Mouse (Mus musculus): Measurements from ENCODE around the gene Vps8. TPM values are rescaled to one million over a fixed set of nuclear protein-coding genes. Genes with fewer than 3 reads are reported as not detected.
A peak's percentile ranks its signal among the peaks of the same experiment; 100 is the strongest.

The Vps8 gene
- polyA plus RNA-seq, 1 experiment from 2014 or later, result 13.7 TPM

DNA sequence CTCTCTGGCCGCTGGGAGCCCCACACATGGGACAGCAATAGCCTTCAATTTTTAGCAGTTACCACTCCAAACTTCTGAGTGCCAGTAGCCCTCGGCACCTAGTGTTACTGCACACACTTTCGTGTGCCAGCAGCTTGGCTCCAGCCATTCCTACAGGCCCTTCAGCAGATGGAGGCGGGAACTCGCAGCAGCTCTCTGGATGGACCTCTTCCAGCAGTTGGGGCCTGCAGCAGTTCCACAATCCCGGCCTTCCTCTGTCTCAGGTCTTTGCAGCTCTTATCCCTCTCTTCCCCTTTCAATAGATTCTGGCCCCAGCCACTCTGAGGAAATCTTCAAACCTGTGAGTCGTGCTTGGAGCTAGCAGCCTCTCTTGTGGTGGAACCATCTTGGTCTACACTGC lies 253.9 kb downstream of the Vps8 start:
- 92% methylated on average over 7 of the region's 7 CpGs for WGBS
- no peaks in the 10 kb centered on the region for H3K27me3 ChIP-seq (ENCODE audit: low read depth, poor library complexity, severe bottlenecking)
- no peaks in the 10 kb centered on the region for H3K36me3 ChIP-seq
- no peak overlapping the region for H3K4me3 ChIP-seq
- H3K27ac ChIP-seq, result no peak overlapping the region
- H3K4me1 ChIP-seq, result no peaks in the 10 kb centered on the region
- no peaks in the 10 kb centered on the region for H3K9me3 ChIP-seq (replicated peaks)
- DNase-seq (ENCODE audit: low spot score), result no peak

DNA sequence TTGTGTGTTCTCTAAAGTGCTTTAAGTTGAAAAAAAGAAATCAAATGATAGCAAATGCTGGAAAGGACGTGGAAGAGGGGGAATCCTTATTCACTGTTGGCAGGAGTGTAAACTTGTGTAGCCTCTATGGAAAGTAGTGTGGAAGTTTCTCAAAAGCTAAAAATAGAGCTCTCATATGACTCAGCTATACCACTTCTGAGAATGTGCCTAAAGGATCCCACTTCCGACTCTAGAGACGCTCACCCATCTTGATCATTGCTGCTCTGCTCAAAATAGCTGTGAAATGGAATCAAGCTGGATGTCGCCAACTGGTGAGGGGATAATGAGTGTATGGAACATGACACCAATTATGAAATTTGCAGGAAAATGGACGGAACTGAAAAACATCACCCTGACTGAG lies 264.5 kb downstream of the Vps8 start:
- WGBS, result 90% methylated on average over 5 of the region's 5 CpGs
- Histone ChIP-seq H3K4me3 (no peak overlapping the region), H3K27ac (no peak overlapping the region), H3K36me3 (0 out of 2 replicates have a peak, but pooled peaks cover 3% of the 10 kb centered on the region), H3K4me1 (no peaks in the 10 kb centered on the region), H3K27me3 (ENCODE audit: low read depth, poor library complexity, severe bottlenecking) (peaks cover 4% of the 10 kb centered on the region; the same call in 1 of the 2 replicates), H3K9me3 (replicated peaks) (no peaks in the 10 kb centered on the region)
- DNase-seq (ENCODE audit: low spot score), result no peak

DNA sequence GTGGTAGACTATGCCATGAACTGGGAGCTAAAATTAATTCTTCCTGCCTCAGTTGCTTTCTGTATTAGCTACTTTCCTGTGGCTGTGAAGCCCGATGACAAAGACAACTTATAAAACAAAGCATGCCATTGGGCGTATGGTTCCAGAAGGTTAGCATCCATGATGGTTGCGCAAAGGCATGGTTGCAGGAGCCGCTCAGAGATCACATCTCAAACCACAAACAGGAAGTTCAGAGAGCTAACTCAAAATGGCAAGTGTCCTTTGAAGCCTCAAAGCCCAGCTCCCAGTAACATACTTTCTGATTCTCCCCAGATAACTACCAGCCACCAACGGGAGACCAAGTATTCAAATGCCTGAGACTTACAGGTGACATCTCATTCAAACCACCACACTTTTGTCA lies 266.2 kb downstream of the Vps8 start:
- Histone ChIP-seq H3K4me1 (peaks cover 3% of the 10 kb centered on the region; the same call in 1 of the 2 replicates), H3K36me3 (no peaks in the 10 kb centered on the region), H3K4me3 (no peak overlapping the region), H3K9me3 (replicated peaks) (no peaks in the 10 kb centered on the region), H3K27me3 (ENCODE audit: low read depth, poor library complexity, severe bottlenecking) (peaks cover 14% of the 10 kb centered on the region), H3K27ac (no peak overlapping the region)
- 89% methylated on average over 5 of the region's 5 CpGs for WGBS
- no peak for DNase-seq (ENCODE audit: low spot score)

DNA sequence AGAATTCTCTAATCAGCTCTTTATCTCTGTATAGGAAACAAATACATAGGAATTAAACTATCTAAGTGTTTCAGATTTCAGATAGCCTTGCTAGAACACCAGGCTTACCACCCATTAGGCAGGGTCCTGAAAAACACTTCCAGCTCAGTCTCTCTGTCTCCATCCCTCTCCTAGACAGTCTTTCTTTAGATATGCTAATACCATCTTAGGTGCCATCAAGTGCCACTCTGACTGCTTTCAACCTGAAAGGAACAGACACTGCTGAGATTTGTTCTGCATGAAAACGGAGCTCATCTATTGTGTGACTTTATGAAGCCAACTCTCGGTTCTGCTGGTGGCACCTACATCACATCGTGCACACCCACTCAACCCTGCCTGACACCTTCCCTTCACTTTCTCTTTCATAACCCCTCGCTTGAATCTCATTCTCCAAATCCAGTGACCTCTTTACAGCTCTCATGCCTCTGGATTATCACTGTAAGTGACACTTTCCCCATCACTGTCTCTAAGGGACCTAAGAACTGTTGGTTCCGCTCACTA lies 267.4 kb downstream of the Vps8 start:
- Histone ChIP-seq H3K27me3 (ENCODE audit: low read depth, poor library complexity, severe bottlenecking) (peaks cover 14% of the 10 kb centered on the region), H3K9me3 (replicated peaks) (no peaks in the 10 kb centered on the region), H3K36me3 (no peaks in the 10 kb centered on the region), H3K27ac (no peak overlapping the region), H3K4me3 (no peak overlapping the region), H3K4me1 (peaks cover 15% of the 10 kb centered on the region)
- WGBS, result 44% methylated on average over 5 of the region's 5 CpGs
- DNase-seq (ENCODE audit: low spot score), result no peak

DNA sequence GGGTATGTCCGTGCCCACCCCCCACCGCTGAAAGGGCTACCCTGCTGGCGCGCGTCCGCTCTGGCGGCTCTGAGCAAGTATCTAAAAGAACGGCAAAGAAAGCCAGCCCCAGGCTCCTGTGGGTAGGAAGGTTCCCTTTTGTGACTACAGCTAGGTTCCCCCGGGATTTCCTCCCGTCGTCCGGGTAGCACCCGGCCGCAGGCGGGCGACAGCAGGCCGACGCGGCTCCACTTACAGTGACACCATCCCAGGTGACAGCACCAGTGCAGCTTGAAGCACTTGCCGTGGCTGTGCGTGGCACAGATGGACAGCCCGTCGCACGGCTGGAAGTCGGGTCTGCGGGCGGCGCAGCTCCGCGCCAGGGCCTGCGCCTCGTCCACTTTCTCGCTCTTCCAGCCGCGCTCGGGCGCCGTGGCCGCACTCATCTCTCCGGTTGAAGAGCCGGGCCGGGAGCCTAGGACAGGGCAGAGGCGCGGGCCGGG lies 271.1 kb downstream of the Vps8 start:
- Histone ChIP-seq H3K36me3 (no peaks in the 10 kb centered on the region), H3K4me3 (peak overlapping the region; percentile 82), H3K27me3 (ENCODE audit: low read depth, poor library complexity, severe bottlenecking) (peaks cover 21% of the 10 kb centered on the region), H3K9me3 (replicated peaks) (no peaks in the 10 kb centered on the region), H3K4me1 (peaks cover 18% of the 10 kb centered on the region), H3K27ac (peak overlapping the region; percentile 88)
- no peak for DNase-seq (ENCODE audit: low spot score)
- under 1% methylated on average over 45 of the region's 45 CpGs for WGBS

Other genes starting within 250 kb of the Vps8 start
- gene Ephb3, start 218.4 kb upstream of the Vps8 start, polyA plus RNA-seq (2016; fragmentation: Nextera tagmentation; extraction: Ambion mirVana), result 31.0 and 48.3 TPM in 2 replicates